Mouse (Mus musculus) lung, postnatal 0 days (tissue): ENCODE measurements at regions not wholly inside any gene's neighbourhood (a gene's known extent, or its start where the extent isn't known, plus 50 kb on each side); places are given as distances from the start of the nearest gene placed in this dataset.

Source experiments
- CTCF ChIP-seq: IDR thresholded peaks from 2 replicates; pipeline ENCODE4 v1.5.1; 2016; ENCODE audit warnings: antibody characterized with exemption, mild to moderate bottlenecking
- EP300 ChIP-seq: IDR thresholded peaks from 2 replicates; pipeline ENCODE4 v1.6.1; 2016; ENCODE audit warnings: antibody characterized with exemption, mild to moderate bottlenecking, control low read depth

- TF ChIP-seq CTCF (no peak), EP300 (no peak)
Measured at GRCm38 (mm10) chr3:47440403-47440802, 992.4 kb upstream of the Pabpc4l start.
